Mouse (Mus musculus) C2C12 (cell line): ENCODE results near the gene Tbc1d10c.
A peak's percentile ranks its signal among the peaks of the same experiment; 100 is the strongest.

ENCODE experiments used
- CEBPB ChIP-seq: IDR thresholded peaks from one replicate; pipeline ENCODE4 v1.6.1; 2011; ENCODE audit warnings: low read depth, mild to moderate bottlenecking, control low read depth, moderate library complexity
- CTCF ChIP-seq: IDR thresholded peaks from one replicate; pipeline ENCODE4 v1.5.1; 2011; ENCODE audit not compliant: control insufficient read depth, insufficient read depth, insufficient read length
- FOSL1 ChIP-seq: IDR thresholded peaks from one replicate; pipeline ENCODE4 v1.8.0; 2011; ENCODE audit warnings: mild to moderate bottlenecking, low read length; ENCODE audit not compliant: poor library complexity, insufficient read depth, severe bottlenecking
- MAX ChIP-seq: IDR thresholded peaks from one replicate; pipeline ENCODE4 v1.6.1; 2011; ENCODE audit warnings: mild to moderate bottlenecking, control low read depth
- MYOD1 ChIP-seq: IDR thresholded peaks from one replicate; pipeline ENCODE4 v1.6.1; 2011; ENCODE audit warnings: low read depth; ENCODE audit not compliant: control insufficient read depth, insufficient read length
- MYOG ChIP-seq: IDR thresholded peaks from one replicate; pipeline ENCODE4 v1.6.1; 2011; ENCODE audit not compliant: control insufficient read depth, insufficient read length; ENCODE audit errors: extremely low read depth
- USF1 ChIP-seq: IDR thresholded peaks from one replicate; pipeline ENCODE4 v1.6.1; 2011; ENCODE audit warnings: low read depth, mild to moderate bottlenecking, control low read depth, moderate library complexity

- TF ChIP-seq CTCF: peak; percentile 99
- no peak for TF ChIP-seq USF1
- no peak for TF ChIP-seq FOSL1
- no peak for TF ChIP-seq MYOG
- no peak for TF ChIP-seq CEBPB
- peak; percentile 85 for TF ChIP-seq MAX
- TF ChIP-seq MYOD1: no peak
These were observed 21.7 kb downstream of the Tbc1d10c start for GRCm38 (mm10) chr19:4169378-4169784.
